Mouse (Mus musculus) lung, postnatal 0 days (tissue): ENCODE measurements around the gene Stim1.

ENCODE experiments used
- CTCF ChIP-seq: IDR thresholded peaks from 2 replicates; pipeline ENCODE4 v1.5.1; 2016; ENCODE audit warnings: antibody characterized with exemption, mild to moderate bottlenecking
- EP300 ChIP-seq: IDR thresholded peaks from 2 replicates; pipeline ENCODE4 v1.6.1; 2016; ENCODE audit warnings: antibody characterized with exemption, mild to moderate bottlenecking, control low read depth

- TF ChIP-seq EP300 (no peak), CTCF (no peak)
Observed at GRCm38 (mm10) chr7:102395894-102396293, 128.3 kb downstream of the Stim1 start.
